Mouse (Mus musculus) left cerebral cortex, adult 11 months (tissue): Measurements from ENCODE around the gene Cys1.
A peak's percentile ranks its signal among the peaks of the same experiment; 100 is the strongest.
"Not testable (repeated sequence)": the region's sequence is repeated elsewhere in the genome, so short reads cannot be mapped to it uniquely, and the experiment has no call there.

Experiments used
- DNase-seq: peaks from one replicate; pipeline ENCODE4 v3.0.0; 2022; ENCODE audit warnings: low spot score

Cys1 gene

GRCm38 (mm10) chr12:24681286-24682023, at the start of gene Cys1:
Gene Cys1 (minus strand): TSS chr12:24681813.
- DNase-seq: no peak

- no peak for DNase-seq
Observed at GRCm38 (mm10) chr12:24724369-24724768, 42.8 kb upstream of the Cys1 start.

GRCm38 (mm10) chr12:24723859-24724258, 42.2 kb upstream of the Cys1 start:
- no peak for DNase-seq

- DNase-seq: no peak
Observed at GRCm38 (mm10) chr12:24723434-24723833, 41.8 kb upstream of the Cys1 start.

- DNase-seq: no peak
Observed at GRCm38 (mm10) chr12:24716721-24717301, 35.2 kb upstream of the Cys1 start.

- no peak for DNase-seq
Observed at GRCm38 (mm10) chr12:24715268-24715896, 33.8 kb upstream of the Cys1 start.

- no peak for DNase-seq
Observed at GRCm38 (mm10) chr12:24714579-24715255, 33.1 kb upstream of the Cys1 start.

- DNase-seq: no peak
Observed at GRCm38 (mm10) chr12:24712396-24712795, 30.8 kb upstream of the Cys1 start.

- DNase-seq: no peak
Observed at GRCm38 (mm10) chr12:24710672-24711071, 29.1 kb upstream of the Cys1 start.

- DNase-seq: peak; percentile 73
Observed at GRCm38 (mm10) chr12:24709831-24710508, 28.4 kb upstream of the Cys1 start.

- no peak for DNase-seq
Observed at GRCm38 (mm10) chr12:24709409-24709808, 27.8 kb upstream of the Cys1 start.

GRCm38 (mm10) chr12:24708824-24709218, 27.2 kb upstream of the Cys1 start:
- no peak for DNase-seq

- peak; percentile 85 for DNase-seq
Observed at GRCm38 (mm10) chr12:24707954-24708823, 26.6 kb upstream of the Cys1 start, which contains the start of gene Rrm2. Gene Rrm2 (plus strand): TSS chr12:24708241.

- no peak for DNase-seq
Observed at GRCm38 (mm10) chr12:24707480-24707802, 25.8 kb upstream of the Cys1 start.

- no peak for DNase-seq
Observed at GRCm38 (mm10) chr12:24706764-24707479, 25.3 kb upstream of the Cys1 start.

- no peak for DNase-seq
Observed at GRCm38 (mm10) chr12:24705502-24706263, 24.1 kb upstream of the Cys1 start.

GRCm38 (mm10) chr12:24703013-24703412, 21.4 kb upstream of the Cys1 start:
- DNase-seq: no peak

GRCm38 (mm10) chr12:24701621-24702020, 20.0 kb upstream of the Cys1 start:
- DNase-seq: not testable (repeated sequence)

- no peak for DNase-seq
Observed at GRCm38 (mm10) chr12:24699578-24699977, 18.0 kb upstream of the Cys1 start.

GRCm38 (mm10) chr12:24698514-24698913, 16.9 kb upstream of the Cys1 start:
- no peak for DNase-seq
